Mouse (Mus musculus) megakaryocyte, embryonic 14.5 days (primary cell): ENCODE results near the gene Lypd3.

Experiments used
- FLI1 ChIP-seq: IDR thresholded peaks from 2 replicates; pipeline ENCODE4 v1.6.1; 2012; ENCODE audit warnings: low read length, inconsistent platforms, mixed read lengths
- GATA1 ChIP-seq: IDR thresholded peaks from 3 replicates; pipeline ENCODE4 v1.6.1; 2012; ENCODE audit warnings: mixed read lengths, low read length, inconsistent platforms, borderline replicate concordance

DNA sequence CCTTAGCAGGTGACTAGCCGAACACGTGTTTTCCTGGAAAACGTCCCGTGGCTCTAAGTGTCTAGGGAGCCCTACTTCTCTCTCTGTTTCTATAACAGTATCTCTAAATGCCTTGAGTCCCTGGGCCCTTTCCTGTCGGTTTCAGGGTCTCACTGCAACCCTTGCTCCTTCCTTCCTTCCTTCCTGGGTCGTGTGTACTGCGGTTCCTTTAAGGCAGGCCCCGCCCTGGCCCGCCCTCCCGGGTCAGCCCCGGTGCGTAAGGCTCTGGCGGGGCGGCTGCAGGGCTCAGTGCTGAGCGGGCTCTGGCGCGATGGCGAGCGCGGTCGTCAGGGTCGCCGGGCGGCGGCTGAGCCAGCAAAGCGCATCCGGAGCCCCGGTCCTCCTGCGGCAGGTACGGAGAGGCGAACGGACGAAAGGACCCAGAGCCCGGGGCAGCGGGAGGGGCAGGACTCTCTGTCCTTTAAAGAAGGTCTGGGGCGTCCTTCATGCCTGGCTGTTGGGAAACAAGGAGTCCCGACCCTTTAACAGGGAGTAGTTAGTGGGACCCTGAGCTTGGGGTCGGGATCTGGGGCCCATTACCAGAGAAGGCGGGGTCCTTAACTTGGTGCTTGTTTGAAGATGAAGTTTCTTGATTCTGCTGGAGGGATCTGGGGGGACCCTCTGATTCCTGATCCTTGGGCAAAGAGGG, 42.6 kb upstream of the Lypd3 start:
- TF ChIP-seq GATA1 (no peak), FLI1 (no peak)
